Mouse (Mus musculus): ENCODE data around the gene Cachd1. TPM values are rescaled to one million over a fixed set of nuclear protein-coding genes. Genes with fewer than 3 reads are reported as not detected.
A peak's percentile ranks its signal among the peaks of the same experiment; 100 is the strongest.

The Cachd1 gene
- polyA plus RNA-seq, 1 experiment from 2014 or later = 16.6 TPM

GRCm38 (mm10) chr4:100988231-100988799, 211.8 kb downstream of the Cachd1 start:
- Histone ChIP-seq H3K27me3 (no peaks in the 10 kb centered on the region), H3K4me1 (replicated peaks) (peaks cover 15% of the 10 kb centered on the region), H3K9me3 (no peaks in the 10 kb centered on the region), H3K27ac (replicated peaks) (no peak overlapping the region), H3K4me3 (no peak overlapping the region), H3K4me2 (no peak overlapping the region), H3K9ac (no peak overlapping the region), H3K36me3 (peaks cover 73% of the 10 kb centered on the region)
- no peak for ATAC-seq (ENCODE audit: low read depth)
- 81% methylated on average over 8 of the region's 8 CpGs for WGBS

GRCm38 (mm10) chr4:100990996-100991395, 214.5 kb downstream of the Cachd1 start:
- WGBS = 60% methylated on average over 4 of the region's 4 CpGs
- H3K27me3 ChIP-seq = no peaks in the 10 kb centered on the region
- no peaks in the 10 kb centered on the region for H3K9me3 ChIP-seq
- no peak overlapping the region for H3K4me2 ChIP-seq
- H3K9ac ChIP-seq = no peak overlapping the region
- no peak overlapping the region for H3K4me3 ChIP-seq
- H3K36me3 ChIP-seq = peaks cover 67% of the 10 kb centered on the region
- peaks cover 28% of the 10 kb centered on the region for H3K4me1 ChIP-seq (replicated peaks)
- no peak overlapping the region for H3K27ac ChIP-seq (replicated peaks)
- peak; percentile 52 for ATAC-seq (ENCODE audit: low read depth)

GRCm38 (mm10) chr4:100992086-100992485, 215.6 kb downstream of the Cachd1 start:
- WGBS = 92% methylated on average over 6 of the region's 6 CpGs
- peaks cover 36% of the 10 kb centered on the region for H3K4me1 ChIP-seq (replicated peaks)
- no peak for ATAC-seq (ENCODE audit: low read depth)
- no peak overlapping the region for H3K9ac ChIP-seq
- H3K27ac ChIP-seq (replicated peaks) = no peak overlapping the region
- H3K27me3 ChIP-seq = no peaks in the 10 kb centered on the region
- no peak overlapping the region for H3K4me3 ChIP-seq
- peaks cover 58% of the 10 kb centered on the region for H3K36me3 ChIP-seq
- H3K4me2 ChIP-seq = no peak overlapping the region
- no peaks in the 10 kb centered on the region for H3K9me3 ChIP-seq

- no peak for ATAC-seq (ENCODE audit: low read depth)
- Histone ChIP-seq H3K36me3 (peaks cover 50% of the 10 kb centered on the region), H3K4me3 (no peak overlapping the region), H3K9ac (no peak overlapping the region), H3K27ac (replicated peaks) (0 out of 2 replicates have a peak overlapping the region, but pooled peaks have one; percentile 33), H3K4me1 (replicated peaks) (peaks cover 36% of the 10 kb centered on the region), H3K9me3 (no peaks in the 10 kb centered on the region), H3K4me2 (no peak overlapping the region), H3K27me3 (no peaks in the 10 kb centered on the region)
- WGBS = 65% methylated on average over 18 of the region's 18 CpGs
Observed at GRCm38 (mm10) chr4:100994442-100995255, 218.2 kb downstream of the Cachd1 start.

GRCm38 (mm10) chr4:100995617-100996016, 219.1 kb downstream of the Cachd1 start:
- ATAC-seq (ENCODE audit: low read depth) = no peak
- Histone ChIP-seq H3K27me3 (no peaks in the 10 kb centered on the region), H3K4me2 (no peak overlapping the region), H3K27ac (replicated peaks) (0 out of 2 replicates have a peak overlapping the region, but pooled peaks have one; percentile 19), H3K9me3 (no peaks in the 10 kb centered on the region), H3K4me1 (replicated peaks) (peaks cover 27% of the 10 kb centered on the region; the same call in 1 of the 2 replicates), H3K36me3 (peaks cover 40% of the 10 kb centered on the region), H3K9ac (no peak overlapping the region), H3K4me3 (no peak overlapping the region)
- WGBS = 74% methylated on average over 5 of the region's 5 CpGs

- Histone ChIP-seq H3K9me3 (no peaks in the 10 kb centered on the region), H3K9ac (no peak overlapping the region), H3K27ac (replicated peaks) (no peak overlapping the region), H3K4me3 (no peak overlapping the region), H3K27me3 (no peaks in the 10 kb centered on the region), H3K36me3 (peaks cover 35% of the 10 kb centered on the region), H3K4me1 (replicated peaks) (peaks cover 25% of the 10 kb centered on the region), H3K4me2 (no peak overlapping the region)
- 47% methylated on average over 4 of the region's 4 CpGs for WGBS
- ATAC-seq (ENCODE audit: low read depth) = no peak
Observed at GRCm38 (mm10) chr4:100996060-100996651, 219.7 kb downstream of the Cachd1 start.

- ATAC-seq (ENCODE audit: low read depth) = no peak
- WGBS = 32% methylated on average over 2 of the region's 2 CpGs
- no peak overlapping the region for H3K9ac ChIP-seq
- H3K36me3 ChIP-seq = peaks cover 28% of the 10 kb centered on the region
- H3K9me3 ChIP-seq = no peaks in the 10 kb centered on the region
- H3K27me3 ChIP-seq = no peaks in the 10 kb centered on the region
- H3K4me3 ChIP-seq = no peak overlapping the region
- no peak overlapping the region for H3K27ac ChIP-seq (replicated peaks)
- H3K4me1 ChIP-seq (replicated peaks) = peaks cover 25% of the 10 kb centered on the region
- H3K4me2 ChIP-seq = no peak overlapping the region
Observed at GRCm38 (mm10) chr4:100998145-100998544, 221.7 kb downstream of the Cachd1 start.

- Histone ChIP-seq H3K9ac (no peak overlapping the region), H3K27me3 (no peaks in the 10 kb centered on the region), H3K9me3 (no peaks in the 10 kb centered on the region), H3K27ac (replicated peaks) (no peak overlapping the region), H3K4me3 (no peak overlapping the region), H3K4me1 (replicated peaks) (peaks cover 25% of the 10 kb centered on the region), H3K36me3 (peaks cover 27% of the 10 kb centered on the region), H3K4me2 (no peak overlapping the region)
- ATAC-seq (ENCODE audit: low read depth) = no peak
- 83% methylated on average over 8 of the region's 8 CpGs for WGBS
Observed at GRCm38 (mm10) chr4:100998906-100999305, 222.4 kb downstream of the Cachd1 start.

- H3K9me3 ChIP-seq = no peaks in the 10 kb centered on the region
- H3K27me3 ChIP-seq = no peaks in the 10 kb centered on the region
- H3K36me3 ChIP-seq = peaks cover 15% of the 10 kb centered on the region
- H3K4me3 ChIP-seq = no peak overlapping the region
- peaks cover 15% of the 10 kb centered on the region for H3K4me1 ChIP-seq (replicated peaks)
- no peak overlapping the region for H3K4me2 ChIP-seq
- no peak for ATAC-seq (ENCODE audit: low read depth)
- H3K9ac ChIP-seq = no peak overlapping the region
- 89% methylated on average over 3 of the region's 3 CpGs for WGBS
- no peak overlapping the region for H3K27ac ChIP-seq (replicated peaks)
Observed at GRCm38 (mm10) chr4:101000622-101001021, 224.1 kb downstream of the Cachd1 start.

- H3K4me3 ChIP-seq = no peak overlapping the region
- no peak overlapping the region for H3K9ac ChIP-seq
- 71% methylated on average over 6 of the region's 6 CpGs for WGBS
- peaks cover 13% of the 10 kb centered on the region for H3K4me1 ChIP-seq (replicated peaks)
- H3K36me3 ChIP-seq = peaks cover 15% of the 10 kb centered on the region
- H3K4me2 ChIP-seq = no peak overlapping the region
- H3K9me3 ChIP-seq = no peaks in the 10 kb centered on the region
- H3K27ac ChIP-seq (replicated peaks) = no peak overlapping the region
- ATAC-seq (ENCODE audit: low read depth) = 0 out of 2 replicates have a peak, but pooled peaks have one; percentile 24
- H3K27me3 ChIP-seq = no peaks in the 10 kb centered on the region
Observed at GRCm38 (mm10) chr4:101001073-101001472, 224.6 kb downstream of the Cachd1 start.

GRCm38 (mm10) chr4:101002961-101003360, 226.5 kb downstream of the Cachd1 start:
- Histone ChIP-seq H3K36me3 (peaks cover 15% of the 10 kb centered on the region), H3K4me1 (replicated peaks) (peaks cover 5% of the 10 kb centered on the region; the same call in 1 of the 2 replicates), H3K4me3 (no peak overlapping the region), H3K27me3 (no peaks in the 10 kb centered on the region), H3K9ac (no peak overlapping the region), H3K4me2 (no peak overlapping the region), H3K9me3 (no peaks in the 10 kb centered on the region), H3K27ac (replicated peaks) (no peak overlapping the region)
- ATAC-seq (ENCODE audit: low read depth) = no peak
- 95% methylated on average over 16 of the region's 16 CpGs for WGBS

- ATAC-seq (ENCODE audit: low read depth) = no peak
Observed at GRCm38 (mm10) chr4:101008362-101008769, 231.9 kb downstream of the Cachd1 start.

More at GRCm38 (mm10) chr4:101008362-101008769, 231.9 kb downstream of the Cachd1 start:
- no peak overlapping the region for H3K4me2 ChIP-seq
- H3K27me3 ChIP-seq = no peaks in the 10 kb centered on the region
- no peaks in the 10 kb centered on the region for H3K4me1 ChIP-seq (replicated peaks)
- no peak overlapping the region for H3K27ac ChIP-seq (replicated peaks)
- no peaks in the 10 kb centered on the region for H3K9me3 ChIP-seq
- 59% methylated on average over 5 of the region's 5 CpGs for WGBS
- peaks cover under 1% of the 10 kb centered on the region for H3K36me3 ChIP-seq
- no peak overlapping the region for H3K9ac ChIP-seq
- no peak overlapping the region for H3K4me3 ChIP-seq
